Mouse (Mus musculus) c-Kit-negative CD71-positive TER-119-positive erythroid progenitor cells, embryonic 14.5 days (primary cell): ENCODE measurements around the gene Traf4.
"Not testable (repeated sequence)": the region's sequence is repeated elsewhere in the genome, so short reads cannot be mapped to it uniquely, and the experiment has no call there.

Source experiments
- DNase-seq: peaks from one replicate; pipeline ENCODE4 v3.0.0-alpha.2; 2013; ENCODE audit warnings: low read depth, low spot score

Traf4 gene

GRCm38 (mm10) chr11:78143520-78143919 is 21.9 kb downstream of the Traf4 start:
- DNase-seq = no peak

DNA sequence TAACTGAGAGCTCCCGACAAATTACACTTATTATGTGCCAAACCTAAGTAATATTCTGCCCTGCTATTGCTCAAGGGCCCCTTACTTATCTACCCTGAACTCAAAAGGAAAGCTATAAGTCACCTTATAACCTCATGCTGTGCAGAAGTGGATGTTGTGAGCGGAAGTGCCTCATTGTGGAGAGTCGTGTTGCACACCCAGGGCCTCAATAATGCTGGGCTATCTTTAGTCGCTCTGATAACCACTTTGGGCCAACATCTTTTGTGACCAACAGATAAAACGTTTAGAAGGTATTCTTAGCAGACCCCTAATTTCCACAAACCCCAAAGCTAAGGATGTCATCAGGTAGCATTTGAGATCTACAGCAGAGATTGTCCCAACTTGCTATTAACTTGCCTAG is 24.7 kb downstream of the Traf4 start:
- no peak for DNase-seq

GRCm38 (mm10) chr11:78138023-78138422 is 27.4 kb downstream of the Traf4 start:
- DNase-seq = no peak

DNA sequence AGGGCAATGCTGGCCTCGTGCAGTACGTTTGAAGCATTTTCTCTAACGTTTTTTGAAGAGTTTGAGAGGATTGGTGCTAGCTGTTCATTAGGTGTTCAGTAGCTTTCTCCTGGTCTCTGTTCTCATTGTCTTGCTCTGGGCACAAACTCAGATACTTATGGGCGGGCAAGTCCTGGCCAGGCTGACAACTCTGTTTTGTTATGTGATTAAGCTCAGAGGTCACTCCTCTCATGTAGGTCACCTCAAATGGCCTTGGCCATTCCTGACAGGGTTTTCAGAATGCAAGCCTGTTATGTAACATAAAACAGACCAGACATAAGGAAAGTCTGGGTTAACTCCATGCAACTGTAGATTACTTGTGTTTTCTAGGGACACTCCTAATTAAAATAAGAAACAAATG is 27.8 kb downstream of the Traf4 start:
- no peak for DNase-seq

- DNase-seq = no peak
These were observed 29.3 kb downstream of the Traf4 start for GRCm38 (mm10) chr11:78136132-78136531.

- not testable (repeated sequence) for DNase-seq
These were observed 30.1 kb downstream of the Traf4 start for GRCm38 (mm10) chr11:78135314-78135713.

DNA sequence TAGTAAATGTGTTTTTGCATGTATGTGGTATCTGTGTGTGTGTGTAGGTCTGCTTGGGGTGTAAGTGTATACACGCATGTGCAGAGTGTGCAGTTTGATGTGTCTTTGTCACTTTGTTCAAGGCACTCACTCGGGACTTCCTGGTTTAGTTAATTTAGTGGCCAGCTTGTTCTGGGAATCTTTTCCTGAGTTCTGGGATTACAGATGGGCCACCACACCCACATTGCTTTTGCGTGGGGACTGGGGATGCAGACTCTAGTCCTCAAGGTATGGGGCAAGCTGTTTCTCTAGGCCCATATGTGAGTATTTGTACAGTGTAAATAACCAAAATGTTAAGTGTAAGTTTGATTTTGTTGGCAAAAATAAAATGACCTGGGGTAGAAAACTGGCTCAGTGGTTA is 31.0 kb downstream of the Traf4 start:
- DNase-seq = no peak

DNA sequence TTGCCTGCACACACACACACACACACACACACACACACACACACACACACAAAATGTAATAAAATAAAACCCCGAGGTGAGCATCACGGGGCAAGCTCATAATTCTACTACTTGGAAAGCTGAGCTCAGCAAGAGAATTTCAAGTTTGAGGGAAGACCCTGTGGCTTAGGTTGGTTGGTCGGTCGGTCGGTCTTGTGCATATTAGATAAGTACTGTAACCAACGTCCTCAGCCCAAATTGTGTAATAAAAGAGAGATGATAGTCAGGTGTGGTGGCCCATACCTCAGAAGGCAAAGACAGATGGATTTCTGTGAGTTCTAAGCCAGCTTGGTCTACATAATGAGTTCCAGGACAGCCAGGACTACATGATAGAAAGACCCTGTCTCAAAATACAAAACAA is 31.5 kb downstream of the Traf4 start:
- DNase-seq = no peak

DNA sequence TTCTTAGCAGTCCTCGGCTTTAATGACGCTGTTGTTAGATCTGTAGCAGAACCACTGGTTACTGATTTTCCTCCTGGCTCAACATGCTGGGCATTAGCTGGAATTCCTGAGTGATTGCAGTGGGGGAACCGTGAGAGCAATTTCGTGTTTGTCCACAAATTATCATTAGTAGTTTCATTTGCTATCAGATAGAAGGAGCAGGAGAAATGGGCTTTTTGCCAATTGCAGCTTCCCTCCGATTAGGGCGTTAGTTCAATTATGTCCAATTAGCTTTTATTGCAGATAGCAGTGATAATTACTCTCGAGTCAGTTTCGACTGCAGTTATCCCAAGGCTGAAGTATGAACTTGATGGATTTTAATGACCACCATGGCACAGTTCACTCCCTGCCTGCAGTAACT is 35.9 kb downstream of the Traf4 start:
- DNase-seq = no peak

DNA sequence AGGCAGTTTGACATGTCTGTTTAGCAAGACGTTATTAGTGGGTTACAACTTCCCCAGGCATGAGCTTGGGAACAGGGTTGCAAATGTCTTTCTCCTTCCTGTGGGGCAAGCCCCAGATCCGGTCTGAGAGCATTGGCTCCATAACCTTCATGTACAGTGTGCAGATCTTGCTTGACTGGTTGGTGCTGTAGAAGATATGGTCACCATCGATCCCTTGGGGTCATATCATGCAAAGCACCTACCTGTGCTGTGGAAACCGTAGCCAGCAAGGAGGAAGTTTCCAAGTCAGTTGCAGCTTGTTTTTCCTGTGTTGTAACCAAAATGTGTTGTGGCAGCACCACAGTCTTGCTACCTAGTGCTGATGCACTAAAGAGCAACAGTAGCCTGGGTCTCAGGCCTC is 38.6 kb downstream of the Traf4 start:
- DNase-seq = no peak

DNA sequence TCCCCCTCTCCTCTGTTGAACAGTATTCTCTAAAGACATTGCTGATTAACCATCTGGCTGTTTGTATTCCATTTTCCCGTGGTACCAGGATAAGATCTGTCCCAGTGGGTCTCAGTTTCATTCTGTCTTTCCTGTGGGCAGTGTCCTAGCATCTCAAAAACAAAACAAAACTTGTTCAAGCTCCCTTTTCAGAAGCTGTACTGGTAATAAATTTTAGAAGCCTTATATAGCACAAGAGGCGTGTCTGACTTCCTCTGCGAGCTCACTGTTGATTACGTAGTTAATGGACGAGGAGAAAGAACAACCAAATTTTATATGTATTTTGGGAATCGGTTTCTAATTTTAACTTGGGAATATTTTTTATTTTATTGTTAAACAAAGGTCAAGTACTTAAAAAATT is 39.7 kb downstream of the Traf4 start:
- no peak for DNase-seq

GRCm38 (mm10) chr11:78123782-78124181 is 41.6 kb downstream of the Traf4 start:
- no peak for DNase-seq

- DNase-seq = no peak
These were observed 42.6 kb downstream of the Traf4 start for GRCm38 (mm10) chr11:78122815-78123214.

GRCm38 (mm10) chr11:78121176-78121575 is 44.2 kb downstream of the Traf4 start:
- no peak for DNase-seq

DNA sequence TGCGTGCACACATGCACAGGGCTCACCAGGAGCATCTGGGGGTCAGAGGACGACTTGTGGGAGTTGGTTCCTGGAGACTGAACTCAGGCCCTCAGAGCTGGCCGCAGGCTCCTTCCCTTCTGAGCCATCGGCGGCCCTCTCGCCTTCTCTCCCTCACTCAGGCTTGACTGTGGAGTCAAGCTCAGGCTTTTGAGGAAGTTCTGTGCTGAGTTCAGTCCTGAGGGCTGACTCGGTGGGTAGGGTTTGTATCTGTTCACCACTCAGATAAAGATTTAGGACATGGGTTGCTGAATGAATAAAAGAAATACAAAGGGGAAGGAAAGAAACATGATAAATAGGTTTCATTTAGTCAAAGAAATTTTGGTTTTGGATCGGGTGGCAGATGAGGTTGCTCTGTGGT is 45.5 kb downstream of the Traf4 start:
- DNase-seq = no peak

DNA sequence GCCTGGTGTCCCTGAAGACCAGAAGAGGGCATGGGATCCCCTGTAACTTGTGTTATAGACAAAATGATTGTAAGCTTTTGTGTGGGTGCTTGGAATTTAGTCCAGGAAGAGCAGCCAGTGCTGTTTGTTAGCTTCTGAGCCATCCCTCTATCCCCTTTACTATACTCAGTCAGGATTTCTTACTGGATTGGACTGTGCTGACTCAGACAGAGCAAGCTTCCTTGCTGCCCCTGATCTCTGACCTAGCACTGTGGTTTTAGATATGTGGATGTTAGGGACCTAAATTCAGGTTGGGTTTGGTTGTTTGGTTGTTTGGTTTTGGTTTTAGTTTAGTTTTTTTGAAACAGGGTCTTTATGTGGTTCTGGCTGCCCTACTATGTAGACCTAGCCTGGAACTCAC is 46.9 kb downstream of the Traf4 start:
- no peak for DNase-seq

- no peak for DNase-seq
These were observed 49.3 kb downstream of the Traf4 start for GRCm38 (mm10) chr11:78116146-78116410.

- peak; percentile 75 for DNase-seq
These were observed 49.8 kb downstream of the Traf4 start for GRCm38 (mm10) chr11:78115367-78116145.

DNA sequence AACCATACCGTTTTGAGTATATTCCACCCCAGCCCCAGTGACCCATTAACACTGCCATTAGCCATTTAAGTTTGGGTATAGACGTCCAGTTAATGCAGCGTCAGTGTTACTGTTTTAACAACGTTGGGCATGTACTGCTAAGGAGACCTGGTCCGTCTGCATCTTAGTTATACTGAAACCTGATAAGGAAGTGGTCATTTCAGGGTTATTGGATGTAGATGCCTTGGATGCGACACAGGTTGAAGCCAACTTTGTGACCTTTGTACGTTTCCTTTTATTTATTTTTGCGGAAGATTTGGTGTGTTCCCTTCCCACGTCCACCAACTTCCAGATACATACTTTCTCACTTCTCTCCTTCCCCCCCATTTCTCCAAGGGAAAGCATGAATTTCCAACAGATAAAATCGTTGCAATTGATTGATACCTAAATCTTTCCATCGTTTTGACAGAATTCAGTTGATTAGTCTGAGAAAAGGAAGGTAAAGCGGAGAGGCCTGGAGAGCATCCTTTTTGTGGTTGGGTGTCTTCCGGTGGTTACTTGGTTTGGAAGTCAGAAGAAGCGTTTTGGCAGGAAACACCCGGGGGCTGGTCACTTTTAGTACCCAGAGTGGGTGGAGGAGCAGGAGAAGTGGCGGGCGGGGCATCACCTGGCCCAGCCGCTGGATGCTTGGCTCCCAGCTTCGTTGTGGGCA is 50.6 kb downstream of the Traf4 start:
- DNase-seq = no peak

- DNase-seq = no peak
These were observed 51.8 kb downstream of the Traf4 start for GRCm38 (mm10) chr11:78113616-78114015.
